Mouse (Mus musculus) CH12F3 (cell line): Measurements from ENCODE around the gene Cript.

ENCODE experiments used
- in situ Hi-C: fragments of 300-500 bp; cut with MboI; formaldehyde crosslinking; loops from 2 replicates; pipeline ENCODE4 v1.14.3; 2020; ENCODE audit warnings: low sequenced_read_pairs

The Cript gene

DNA sequence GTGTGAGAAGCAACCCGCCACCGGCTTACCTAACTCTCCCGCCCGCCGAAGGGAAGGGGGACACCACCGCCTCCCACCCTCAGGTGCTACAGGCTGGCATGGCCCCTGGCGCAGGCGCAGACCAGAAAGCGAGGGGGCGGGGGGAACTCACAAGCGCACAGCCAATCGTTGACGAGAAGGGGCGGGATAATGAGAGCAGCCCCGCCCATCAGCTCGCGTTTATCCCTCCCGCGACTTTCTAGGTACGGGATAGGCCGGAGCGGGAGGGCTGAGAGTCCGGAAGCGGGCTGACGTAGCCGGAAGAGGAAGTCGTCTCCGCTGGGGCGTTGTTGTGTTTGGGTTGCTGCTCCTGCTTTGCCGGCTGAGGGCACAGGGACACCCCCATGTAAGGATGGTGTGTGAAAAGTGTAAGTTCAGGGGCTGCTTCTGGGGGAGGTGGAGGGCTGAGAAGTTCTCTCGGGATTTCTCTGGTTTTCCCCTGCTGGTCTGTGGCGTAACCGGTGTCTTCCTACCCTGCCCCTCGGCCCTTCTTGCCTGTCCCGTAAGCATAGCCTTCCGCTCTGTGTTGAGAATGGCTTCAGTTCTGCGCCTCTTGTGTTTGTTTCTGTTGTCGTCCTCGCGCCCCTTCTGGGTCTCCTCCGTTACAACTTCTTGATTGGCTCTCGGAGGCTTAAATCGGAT, at the start of gene Cript, which contains the start of gene Pigf:
Gene Cript (plus strand): TSS at position 282 of the 681 bp plus-strand sequence.
Gene Pigf (minus strand): TSS at position 138 of the 681 bp plus-strand sequence.
- in situ Hi-C loops: loop anchor here (25.0 kb wide), 1 partner anchor 537 kb away; no protein-coding TSS in a partner anchor

DNA sequence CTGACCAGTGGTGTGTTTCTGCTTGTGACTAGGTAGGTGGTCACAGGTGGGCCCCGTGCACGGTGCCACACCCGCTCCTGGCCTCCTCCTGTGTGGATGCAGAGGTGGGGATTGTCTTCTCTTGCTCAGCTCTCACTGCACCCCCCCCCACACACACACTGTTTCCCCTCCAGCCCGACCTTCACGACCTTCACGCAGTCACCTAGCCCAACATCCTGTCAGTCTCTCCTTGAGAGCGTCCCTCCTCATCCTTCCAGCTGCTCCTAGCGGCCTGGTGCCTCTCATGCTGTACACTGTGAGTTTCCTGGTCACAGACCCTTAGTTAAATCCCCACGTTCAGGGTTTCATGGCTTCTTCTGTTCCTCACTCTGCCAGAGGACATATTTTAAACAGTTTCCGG, 49.0 kb upstream of the Cript start:
- in situ Hi-C loops: no loop called here

DNA sequence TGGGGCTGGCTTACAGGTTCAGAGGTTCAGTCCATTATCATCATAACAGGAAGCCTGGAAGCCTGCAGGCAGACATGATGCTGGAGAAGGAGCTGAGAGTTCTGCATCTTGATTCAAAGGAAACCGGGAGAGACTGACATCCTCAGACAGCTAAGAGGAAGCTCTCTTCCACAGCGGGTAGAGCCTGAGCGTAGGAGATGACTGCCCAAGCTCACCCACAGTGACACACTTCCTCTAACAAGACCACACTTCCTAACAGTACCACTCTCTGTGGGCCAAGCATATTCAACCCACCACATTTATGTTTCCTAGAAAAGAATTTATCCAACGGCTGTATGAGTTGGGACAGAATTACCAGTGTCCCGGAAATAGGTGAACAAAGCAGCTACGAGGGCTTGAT, 46.9 kb upstream of the Cript start:
- in situ Hi-C loops: no loop called here

DNA sequence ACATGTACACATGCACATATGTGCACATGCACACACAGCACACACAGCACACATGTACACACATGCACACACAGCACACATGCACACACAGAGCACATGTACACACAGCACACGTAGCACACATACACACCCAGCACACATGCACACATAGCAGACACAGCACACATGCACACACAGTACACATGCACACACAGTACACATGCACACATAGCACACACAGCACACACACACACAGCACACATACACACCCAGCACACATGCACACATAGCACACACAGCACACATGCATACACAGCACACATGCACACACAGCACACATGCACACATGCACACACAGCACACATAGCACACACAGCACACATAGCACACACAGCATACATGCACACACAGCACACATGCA, 44.1 kb upstream of the Cript start:
- in situ Hi-C loops: no loop called here

DNA sequence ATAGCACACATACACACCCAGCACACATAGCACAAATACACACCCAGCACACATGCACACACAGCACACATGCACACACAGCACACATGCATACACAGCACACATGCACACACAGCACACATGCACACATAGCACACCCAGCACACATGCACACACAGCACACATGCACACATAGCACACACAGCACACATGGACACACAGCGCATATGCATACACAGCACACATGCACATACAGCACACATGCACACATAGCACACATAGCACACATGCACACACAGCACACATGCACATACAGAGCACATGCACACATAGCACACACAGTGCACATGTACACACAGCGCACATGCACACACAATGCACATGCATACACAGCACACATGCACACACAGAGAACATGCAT, 43.6 kb upstream of the Cript start:
- in situ Hi-C loops: no loop called here

DNA sequence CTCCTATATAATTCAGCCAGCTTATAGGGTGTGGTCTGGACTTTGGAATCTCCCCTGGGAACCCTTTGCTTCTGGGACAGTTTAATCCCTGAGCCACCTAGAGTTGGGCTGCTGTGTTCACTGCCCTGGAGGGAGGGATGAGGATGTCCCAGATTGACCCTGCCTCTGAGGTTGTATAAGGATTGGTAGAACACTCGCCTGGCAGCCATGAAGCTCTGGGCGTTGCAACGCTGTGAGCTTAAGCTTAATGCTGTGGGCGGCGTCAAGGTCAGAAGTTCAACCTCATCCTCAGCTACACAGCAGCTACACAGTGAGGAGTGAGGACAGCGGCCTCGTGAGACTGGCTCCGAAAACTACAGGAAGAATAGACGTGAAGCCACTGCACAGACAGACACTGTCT, 42.9 kb upstream of the Cript start:
- in situ Hi-C loops: no loop called here

DNA sequence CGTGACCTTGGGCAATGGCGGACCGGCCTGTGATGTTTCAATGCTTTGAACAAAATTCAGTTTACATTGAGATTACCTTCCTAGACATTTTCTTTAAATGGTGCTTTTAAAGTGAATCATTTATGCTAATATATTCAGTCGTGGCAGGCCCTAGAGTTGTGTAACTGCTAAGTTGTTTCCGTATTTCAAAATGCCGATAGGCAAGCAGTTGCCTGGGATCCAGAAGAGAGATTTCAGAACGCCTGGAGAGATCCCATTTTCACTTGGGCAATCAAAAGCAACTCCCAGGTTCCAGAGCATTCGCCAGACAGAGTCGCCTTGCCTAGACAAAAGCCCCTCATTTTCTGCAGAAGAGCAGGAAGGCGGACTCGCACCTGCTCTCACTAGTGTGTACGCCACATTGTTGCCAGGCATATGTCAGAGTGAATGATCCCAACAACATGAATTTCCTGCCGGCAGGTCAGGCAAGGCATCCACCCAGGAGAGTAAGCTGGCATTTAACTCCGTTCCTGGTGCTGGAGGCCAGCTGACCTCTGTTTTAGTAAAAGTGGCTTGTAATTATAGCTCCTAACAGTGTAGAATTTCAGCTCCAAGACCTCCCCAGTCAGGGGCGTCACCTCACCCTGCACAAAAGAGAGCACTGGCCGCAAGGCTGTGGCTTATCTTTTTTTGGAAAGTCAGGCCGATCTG, 38.8 kb upstream of the Cript start:
- in situ Hi-C loops: no loop called here

DNA sequence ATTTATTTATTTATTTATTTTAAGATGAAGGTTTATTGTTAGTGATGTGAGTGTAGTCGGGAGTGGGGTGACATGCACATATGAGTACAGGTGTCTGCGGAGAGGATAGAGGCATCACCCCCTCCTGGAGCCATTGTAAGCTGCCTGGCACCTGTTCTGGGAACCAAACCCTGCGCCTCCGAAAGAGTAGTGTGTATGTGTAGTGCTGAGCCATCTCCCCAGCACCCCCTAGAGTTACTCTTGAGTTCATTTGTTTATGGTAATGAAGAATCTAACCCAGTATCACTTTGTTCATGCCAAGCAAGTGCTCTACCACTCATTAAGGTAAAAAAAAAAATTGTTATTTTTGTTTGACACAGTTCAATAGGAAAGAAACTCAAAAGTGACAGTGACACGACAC, 37.2 kb upstream of the Cript start:
- in situ Hi-C loops: no loop called here

DNA sequence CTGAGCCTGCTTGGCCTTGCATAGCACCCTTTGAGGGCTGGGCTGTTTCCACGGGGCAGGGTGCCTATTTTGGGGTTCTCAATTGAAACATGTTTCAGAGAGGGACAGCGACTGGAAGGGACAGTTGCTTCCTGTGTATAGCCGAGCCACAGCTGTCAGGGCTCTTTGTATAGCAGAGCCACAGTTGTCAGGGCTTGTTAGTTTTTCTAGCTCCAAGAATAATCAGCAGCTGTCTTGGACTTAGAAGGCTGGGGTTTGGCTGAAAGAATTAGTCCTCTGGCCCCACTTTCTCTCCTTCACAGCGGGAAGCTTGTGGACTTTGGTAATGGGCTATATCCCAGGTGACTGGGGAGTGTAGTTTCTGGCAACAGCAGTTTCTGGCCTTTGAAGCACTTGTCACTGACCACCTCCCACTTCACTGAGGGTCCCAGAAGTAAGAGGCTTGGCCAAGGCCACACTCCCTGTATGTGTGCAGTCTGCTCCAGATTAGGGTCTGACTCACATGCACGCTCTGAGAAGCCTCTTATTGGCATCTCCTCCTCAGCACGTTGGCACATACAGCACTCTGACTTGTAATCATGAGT, 36.7 kb upstream of the Cript start:
- in situ Hi-C loops: no loop called here

DNA sequence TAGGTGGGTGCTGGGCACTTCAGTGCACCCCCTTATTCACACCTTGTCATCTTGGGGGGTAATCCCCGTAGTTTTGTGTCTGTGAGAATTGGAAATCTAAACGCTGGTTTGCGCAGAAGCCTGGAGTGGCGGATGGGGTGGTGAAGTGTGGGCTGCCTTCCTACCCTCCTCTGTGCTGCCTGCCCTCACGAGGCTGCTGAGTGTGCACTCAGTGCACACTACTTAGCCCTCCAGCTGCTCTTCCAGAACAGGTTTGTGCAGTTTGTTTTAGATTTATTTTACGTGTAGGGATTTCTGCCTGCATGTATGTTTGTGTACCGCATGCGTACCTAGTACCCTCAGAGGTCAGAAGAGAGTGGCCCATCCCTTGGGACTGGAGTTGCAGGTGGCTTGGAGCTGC, 34.0 kb upstream of the Cript start:
- in situ Hi-C loops: no loop called here

DNA sequence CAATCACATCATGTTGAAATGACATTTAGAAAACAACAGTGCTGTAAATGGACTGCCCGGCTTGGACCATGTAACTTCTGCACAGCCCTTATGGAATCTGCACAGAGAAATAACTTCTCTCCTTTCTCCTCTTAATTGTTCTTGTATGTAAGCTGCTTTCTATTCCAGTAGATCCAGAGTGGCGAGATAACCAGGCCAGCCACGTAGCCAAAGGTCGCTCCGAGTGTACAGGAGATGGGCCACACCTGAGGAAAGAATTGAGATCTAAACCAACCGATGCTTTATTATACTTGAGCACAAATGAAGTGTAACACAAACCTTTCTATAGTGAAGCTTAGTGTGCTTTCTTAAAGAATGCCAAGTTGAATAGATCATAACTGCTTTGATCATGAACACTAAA, 28.0 kb upstream of the Cript start:
- in situ Hi-C loops: no loop called here

DNA sequence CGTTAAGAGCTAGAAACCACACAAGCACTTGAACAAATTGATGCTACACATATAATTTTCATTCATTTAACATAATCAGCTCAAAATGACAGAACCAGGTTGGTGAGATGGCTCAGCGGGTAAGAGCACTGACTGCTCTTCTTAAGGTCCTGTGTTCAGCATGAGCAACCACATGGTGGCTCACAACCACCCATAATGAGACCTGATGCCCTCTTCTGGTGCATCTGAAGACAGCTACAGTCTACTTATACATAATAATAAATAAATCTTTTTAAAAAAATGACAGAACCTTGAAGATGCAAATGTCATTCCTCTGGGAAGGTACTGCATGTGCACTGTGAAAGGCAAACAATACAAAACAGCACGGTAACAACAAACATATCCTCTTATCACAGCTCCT, 16.4 kb upstream of the Cript start:
- in situ Hi-C loops: no loop called here

DNA sequence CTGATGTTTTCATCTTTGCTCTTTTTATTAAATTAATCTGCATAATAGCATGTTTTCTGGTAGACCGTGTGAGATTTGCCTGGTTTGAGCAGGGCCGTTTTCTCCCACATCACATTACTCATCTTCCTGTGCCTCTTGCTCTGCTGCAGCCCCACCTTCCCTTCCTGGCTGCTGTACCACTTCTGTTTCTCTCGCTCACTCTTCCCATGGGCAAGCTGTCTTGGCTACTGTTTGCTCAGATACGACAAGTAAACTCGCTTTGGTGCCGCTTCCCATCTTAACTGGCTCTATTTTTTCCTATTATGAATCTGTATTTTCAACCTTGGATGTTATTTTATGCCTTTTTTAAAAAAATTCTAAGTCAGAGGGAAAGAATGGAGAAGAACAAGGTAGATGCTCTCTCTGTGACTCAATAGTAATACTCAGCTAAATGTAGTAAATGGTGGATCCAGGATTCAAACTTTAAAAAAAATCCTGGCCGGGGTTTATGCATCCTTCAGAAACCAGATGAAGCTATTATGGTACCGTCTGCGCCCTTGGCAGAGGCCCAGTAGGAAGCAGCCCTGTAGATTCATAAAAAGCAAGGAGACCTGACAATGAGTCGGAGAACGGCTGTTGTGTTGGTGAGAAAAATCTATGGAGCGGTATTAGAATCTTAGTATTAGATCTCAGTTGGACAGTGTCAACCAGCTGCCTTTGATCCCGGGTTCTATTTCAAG, 13.9 kb upstream of the Cript start:
- in situ Hi-C loops: no loop called here

DNA sequence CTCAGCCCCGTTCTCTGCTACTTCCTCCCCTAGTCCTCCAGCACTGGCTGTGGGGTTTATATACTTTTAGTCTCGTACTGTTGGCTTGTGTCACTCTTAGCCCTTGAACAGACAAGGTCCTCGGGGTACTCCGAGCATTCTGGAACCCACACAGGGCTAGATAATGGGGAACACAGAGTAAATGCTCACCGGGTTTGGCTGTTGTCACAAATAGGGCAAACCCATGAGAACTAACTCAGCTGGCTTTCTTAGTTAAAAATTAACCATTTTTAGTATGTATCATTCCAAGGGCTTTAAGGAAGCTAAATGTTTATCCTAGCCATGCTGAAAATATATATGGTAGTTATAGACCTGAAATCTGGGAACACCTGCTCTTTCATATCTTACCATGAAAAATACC, 5.7 kb upstream of the Cript start:
- in situ Hi-C loops: no loop called here

DNA sequence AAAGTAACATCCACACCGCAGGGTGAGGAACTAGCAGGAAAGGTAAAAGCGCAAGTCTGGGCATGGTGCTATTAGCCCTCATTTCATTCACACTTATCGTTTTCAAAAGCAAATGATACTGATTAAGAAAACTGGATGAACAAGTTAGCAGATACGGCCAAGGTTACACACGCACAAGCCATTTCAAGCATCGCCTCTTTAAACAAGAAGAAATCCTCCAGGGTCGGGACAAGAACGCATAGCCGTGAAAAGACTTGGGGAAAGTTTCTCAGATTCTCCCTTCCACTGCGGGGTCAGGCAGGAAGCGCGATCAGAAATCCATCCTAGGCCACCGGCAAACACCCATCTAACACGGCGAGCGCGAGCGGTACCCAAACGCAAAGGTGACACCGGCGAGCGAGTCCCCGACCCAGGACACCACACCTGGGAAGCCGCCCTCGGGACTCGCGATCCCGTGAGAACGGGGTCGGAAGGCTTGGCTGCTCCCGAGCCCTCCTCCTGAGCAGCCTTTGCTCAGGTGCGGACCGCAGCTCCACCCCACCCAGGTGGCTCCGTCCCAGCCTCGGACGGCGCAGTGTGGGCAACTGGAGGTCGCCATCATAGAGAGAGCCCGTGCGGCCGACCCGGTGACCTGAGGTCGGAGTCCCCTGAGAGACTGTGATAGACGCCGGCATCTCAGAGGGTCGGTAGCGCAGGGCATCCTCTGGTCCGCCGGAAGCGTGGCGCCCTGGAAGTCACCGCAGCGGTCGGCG, 683 bp upstream of the Cript start:
- in situ Hi-C loops: loop anchor here (25.0 kb wide), 1 partner anchor 538 kb away; no protein-coding TSS in a partner anchor

DNA sequence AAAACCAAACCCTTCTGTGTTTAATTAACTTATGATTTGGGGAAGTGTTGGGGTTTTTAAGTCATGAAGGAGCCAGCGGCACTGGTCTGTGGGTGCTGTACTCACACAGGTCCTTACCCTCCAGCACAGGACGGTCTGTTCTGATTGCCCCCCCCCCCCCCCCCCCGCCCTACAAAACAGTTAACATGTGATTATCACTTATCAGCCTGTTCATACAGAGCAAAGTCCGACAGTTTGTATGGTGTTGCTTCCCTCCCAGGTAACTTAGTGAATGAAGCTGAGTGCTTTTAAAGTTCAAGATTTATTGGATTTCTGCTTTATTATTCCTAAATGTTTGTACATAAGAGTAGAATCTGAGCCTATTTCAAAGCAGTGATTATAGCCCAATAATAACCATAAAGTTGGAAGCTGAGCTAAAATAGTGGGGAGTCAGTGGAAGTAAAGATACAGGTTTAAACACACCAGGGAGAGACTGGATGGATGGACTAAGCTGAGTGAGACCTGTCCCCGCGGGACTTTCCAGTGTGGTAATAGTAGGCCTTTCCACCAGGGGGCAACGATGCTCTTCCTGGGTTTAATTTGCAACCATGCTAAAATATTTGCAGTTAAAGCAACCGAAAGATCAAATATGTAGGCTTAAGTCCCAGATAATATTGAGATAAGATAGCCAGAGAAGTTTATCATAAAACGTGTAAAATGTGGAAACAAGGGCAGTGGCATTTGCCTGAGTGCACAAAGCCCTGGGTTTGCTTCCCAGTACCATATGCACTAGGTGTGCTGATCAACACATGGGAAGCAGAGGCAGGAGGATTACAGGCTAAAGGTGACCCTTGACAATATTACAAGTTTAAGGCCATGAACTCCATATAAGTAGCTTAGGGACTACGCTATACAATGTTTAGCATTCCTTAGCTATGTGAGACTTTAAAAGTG, 11.1 kb downstream of the Cript start:
- in situ Hi-C loops: loop anchor here (25.0 kb wide), 1 partner anchor 526 kb away; no protein-coding TSS in a partner anchor

DNA sequence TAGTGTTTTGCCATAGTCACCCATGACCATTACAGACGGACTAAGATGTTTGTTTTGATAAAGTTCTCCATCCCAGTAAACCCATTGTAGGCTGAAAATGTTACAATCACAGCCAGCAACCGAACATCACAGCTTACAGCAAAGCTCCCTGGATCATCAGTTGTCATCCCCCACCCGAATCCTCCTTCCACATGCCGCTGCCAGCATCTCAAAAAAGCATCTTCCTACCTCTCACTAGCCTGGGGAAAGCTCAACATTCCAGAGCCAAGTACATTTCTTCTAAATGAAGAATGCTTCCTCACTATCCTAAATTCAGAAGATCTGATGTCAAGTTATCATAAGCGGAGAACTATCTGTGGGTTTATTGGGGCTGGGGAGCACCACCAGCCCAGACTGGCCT, 13.1 kb downstream of the Cript start:
- in situ Hi-C loops: loop anchor here (25.0 kb wide), 1 partner anchor 524 kb away; no protein-coding TSS in a partner anchor

DNA sequence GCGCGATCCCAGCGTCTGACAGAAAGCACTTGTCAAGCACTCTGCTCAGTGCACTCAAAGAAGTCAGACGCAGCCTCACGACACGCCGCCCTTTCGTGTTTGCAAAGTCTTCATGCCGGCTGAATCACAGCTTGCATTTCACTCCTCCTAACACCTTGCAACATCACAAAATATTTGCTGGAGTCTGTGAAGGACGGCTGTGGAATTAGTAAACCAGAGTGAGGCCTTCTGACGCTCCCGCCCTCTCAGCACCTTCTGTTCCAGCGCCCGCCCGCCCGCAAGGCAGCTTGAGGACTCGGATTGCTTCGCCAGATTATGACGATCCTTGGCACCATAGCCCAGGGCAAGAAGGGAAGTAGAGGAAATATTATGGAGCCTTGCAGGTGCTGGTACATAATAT, 16.4 kb downstream of the Cript start:
- in situ Hi-C loops: loop anchor here (5.0 to 25.0 kb wide), 3 partner anchors 127 to 521 kb away; partner anchors contain the start of gene Tmem247

DNA sequence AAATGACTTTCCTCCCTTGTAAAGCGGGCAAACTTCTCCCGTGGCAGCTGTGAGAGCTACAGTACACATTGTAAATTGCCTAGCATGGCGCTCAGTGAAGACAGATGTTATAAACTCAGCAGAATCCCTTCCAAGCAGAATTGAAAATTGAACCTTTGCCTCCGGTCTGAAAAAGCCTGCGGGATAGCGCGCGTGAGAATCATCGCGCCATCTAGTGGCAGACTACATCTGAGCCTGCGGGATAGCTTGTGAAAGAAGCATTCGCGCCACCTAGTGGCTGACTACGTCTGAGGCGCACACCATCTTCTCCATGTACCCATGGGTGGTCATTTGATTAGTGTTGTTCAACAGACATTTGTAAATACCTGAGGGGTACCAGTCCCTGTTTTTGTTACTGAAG, 19.0 kb downstream of the Cript start:
- in situ Hi-C loops: loop anchor here (5.0 to 25.0 kb wide), 3 partner anchors 130 to 518 kb away; partner anchors contain the start of gene Tmem247
